Mouse (Mus musculus) thymus, postnatal 14 days (tissue): ENCODE measurements around the gene Prdm10.

ENCODE experiments used
- DNase-seq: peaks from one replicate; pipeline ENCODE4 v3.0.0; 2021

Gene Prdm10

GRCm38 (mm10) chr9:31376661-31377060 is 96.3 kb downstream of the Prdm10 start:
- no peak for DNase-seq

DNA sequence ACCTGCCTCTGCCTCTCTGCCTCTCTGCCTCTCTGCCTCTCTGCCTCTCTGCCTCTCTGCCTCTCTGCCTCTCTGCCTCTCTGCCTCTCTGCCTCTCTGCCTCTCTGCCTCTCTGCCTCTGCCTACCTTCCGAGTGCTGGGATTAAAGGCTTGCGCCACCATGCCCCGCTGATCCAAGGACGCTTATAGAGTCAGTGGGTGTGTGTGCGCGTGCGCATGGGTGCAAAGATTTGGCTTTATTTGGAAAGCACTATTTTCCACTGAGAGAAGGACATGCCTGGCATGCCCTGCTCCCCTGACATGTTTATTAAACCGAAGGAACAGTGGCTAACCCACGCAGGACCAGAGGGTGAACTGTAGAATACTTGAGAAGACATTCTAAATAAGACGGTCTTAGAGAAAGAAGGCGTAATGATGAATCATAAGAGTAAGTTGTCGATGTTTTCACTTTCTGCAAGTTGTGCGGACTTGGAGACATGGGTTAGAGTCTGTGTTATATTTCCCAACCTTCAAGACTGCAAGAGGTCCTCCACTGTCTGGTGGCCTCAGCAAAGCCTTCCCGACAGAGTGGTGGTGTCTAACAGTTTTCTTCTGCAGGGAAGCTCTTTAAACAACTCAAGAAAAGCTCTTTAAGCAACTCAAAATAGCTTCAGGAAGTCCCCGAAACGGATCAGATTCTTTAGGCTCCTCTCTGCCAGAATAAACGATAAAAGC is 104.6 kb downstream of the Prdm10 start:
- no peak for DNase-seq

GRCm38 (mm10) chr9:31385500-31385869 is 105.1 kb downstream of the Prdm10 start:
- peak; percentile 23 for DNase-seq

DNA sequence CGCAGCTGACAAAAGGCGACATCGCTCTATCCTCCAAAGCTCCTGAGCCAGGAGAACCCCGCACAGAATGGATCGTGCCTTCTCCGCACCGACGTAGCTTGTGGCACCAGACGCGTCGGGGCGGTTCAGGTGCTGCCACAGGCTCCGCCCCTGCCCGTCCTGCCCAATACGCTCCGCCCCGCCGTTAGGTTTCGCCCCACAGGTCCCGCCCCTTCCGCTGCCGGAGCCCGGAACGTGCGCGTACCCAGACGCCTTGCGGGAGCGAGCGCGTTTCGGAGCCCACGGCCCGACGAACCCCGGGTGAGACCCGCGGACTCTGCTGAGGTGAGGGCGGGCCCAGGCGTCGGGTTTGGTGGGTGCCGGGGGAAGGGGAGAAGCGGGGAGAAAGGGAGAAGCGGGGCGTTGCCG is 105.6 kb downstream of the Prdm10 start, which contains the start of gene Nfrkb:
TSS of gene Nfrkb (plus strand) at position 246 of the 408 bp plus-strand sequence.
- peak; percentile 98 for DNase-seq

DNA sequence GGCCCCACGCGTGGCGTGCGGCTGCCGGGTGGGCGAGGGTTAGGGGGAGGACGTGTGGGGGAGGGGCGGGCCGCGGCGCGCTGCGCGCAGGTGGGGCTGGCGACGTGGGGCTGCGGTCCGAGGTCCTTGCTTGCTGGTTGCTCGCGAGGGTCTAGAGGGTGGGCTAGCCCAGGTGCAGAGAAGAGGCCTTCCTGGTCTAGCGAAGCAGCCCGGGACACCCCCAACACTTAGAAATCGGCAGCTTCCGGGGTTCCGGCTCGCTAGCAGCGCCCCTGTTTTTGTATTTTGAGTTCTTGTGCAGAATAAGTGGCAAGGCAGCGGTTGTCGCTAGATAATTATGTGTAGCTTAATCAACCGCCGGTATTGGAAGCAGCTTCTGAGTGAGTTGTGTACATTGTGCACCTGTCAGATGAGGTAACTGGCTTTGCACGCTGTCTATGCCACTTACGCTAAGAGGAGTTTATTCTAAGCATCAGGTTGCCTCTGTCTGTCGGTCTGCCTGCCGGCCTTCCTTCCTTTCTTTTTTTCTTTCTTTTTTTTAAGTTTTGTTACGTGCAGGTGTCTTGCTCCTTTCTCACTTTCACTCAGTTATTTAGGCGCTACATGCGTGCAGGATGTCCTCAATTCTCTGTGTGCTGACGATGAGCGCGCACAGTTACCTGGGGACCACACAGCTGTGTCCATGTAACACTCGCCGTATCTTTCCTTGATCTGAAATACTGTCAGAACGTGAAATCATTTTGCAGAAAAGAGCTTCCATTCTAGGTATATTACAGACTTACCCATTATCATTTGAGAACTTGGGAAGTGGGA is 106.2 kb downstream of the Prdm10 start:
- peak; percentile 26 for DNase-seq

GRCm38 (mm10) chr9:31387206-31387605 is 106.9 kb downstream of the Prdm10 start:
- no peak for DNase-seq

GRCm38 (mm10) chr9:31400441-31400840 is 120.1 kb downstream of the Prdm10 start:
- DNase-seq = peak; percentile 74

DNA sequence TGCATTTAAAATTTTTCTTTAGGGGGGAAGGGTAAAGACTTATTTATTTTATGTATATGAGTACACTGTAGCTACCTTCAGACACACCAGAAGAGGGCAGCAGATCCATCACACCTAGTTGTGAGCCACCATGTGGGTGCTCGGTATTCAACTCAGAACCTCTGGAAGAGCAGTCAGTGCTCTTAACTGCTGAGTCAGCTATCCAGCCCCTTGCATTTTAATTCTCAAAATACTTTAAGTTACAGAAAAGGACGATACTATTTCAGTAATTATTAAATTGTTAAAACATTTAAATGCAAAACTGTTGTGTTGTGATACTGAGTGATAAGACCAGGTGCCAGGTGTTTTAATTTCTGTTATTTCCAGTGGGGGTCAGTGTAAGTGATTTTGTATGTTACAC is 124.0 kb downstream of the Prdm10 start:
- no peak for DNase-seq

GRCm38 (mm10) chr9:31405217-31405616 is 124.9 kb downstream of the Prdm10 start:
- peak; percentile 20 for DNase-seq

DNA sequence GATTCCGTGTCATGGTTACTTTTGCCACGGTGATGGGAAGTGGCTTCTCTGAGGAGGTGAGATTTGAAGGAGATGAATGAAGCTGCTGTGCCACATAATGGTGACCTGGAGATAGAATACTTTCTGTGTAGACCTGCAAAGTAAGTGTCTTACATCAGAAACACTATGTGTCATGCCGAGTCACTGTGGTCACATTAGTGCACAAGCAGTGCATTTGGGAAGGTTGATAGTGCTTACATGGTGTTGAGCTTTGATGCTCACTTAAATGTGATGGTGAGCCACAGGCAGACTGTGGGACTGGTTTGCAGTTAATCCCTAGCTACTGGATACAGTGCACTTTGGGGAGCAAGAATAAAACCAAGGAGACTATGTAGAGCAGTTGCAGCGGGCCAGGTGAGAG is 131.8 kb downstream of the Prdm10 start:
- no peak for DNase-seq

GRCm38 (mm10) chr9:31418821-31419220 is 138.5 kb downstream of the Prdm10 start:
- no peak for DNase-seq

GRCm38 (mm10) chr9:31422143-31422542 is 141.8 kb downstream of the Prdm10 start:
- no peak for DNase-seq

GRCm38 (mm10) chr9:31428971-31429370 is 148.6 kb downstream of the Prdm10 start:
- no peak for DNase-seq

- DNase-seq = no peak
Measured at GRCm38 (mm10) chr9:31430011-31430410, 149.7 kb downstream of the Prdm10 start.
